8 mouse cellular contexts compared by ENCODE assay signal in genomic region chr9:57157499-57157898, GRCm38 (mm10). TPM values are rescaled to one million over a fixed set of nuclear protein-coding genes. Genes with fewer than 3 reads are reported as not detected.
DNase-seq lines count a peak whose midpoint lies in the region; ATAC-seq and TF ChIP-seq lines count a peak whose summit lies in the region.

No protein-coding gene starts in this region.

- no peak for ATAC-seq in lung, embryonic 15.5 days (ENCODE audit: borderline replicate concordance, extremely low read depth, low FRiP score, low TSS enrichment)
- no peak for ATAC-seq in intestine, embryonic 15.5 days

- no peaks in the 10 kb centered on the region for H3K36me3 ChIP-seq in lung, embryonic 15.5 days
- H3K36me3 ChIP-seq in embryonic facial prominence, embryonic 10.5 days (replicated peaks): peaks cover 19% of the 10 kb centered on the region
- no peaks in the 10 kb centered on the region for H3K36me3 ChIP-seq in intestine, embryonic 15.5 days

- H3K27me3 ChIP-seq in lung, embryonic 15.5 days: no peaks in the 10 kb centered on the region
- no peaks in the 10 kb centered on the region for H3K27me3 ChIP-seq in embryonic facial prominence, embryonic 10.5 days (replicated peaks; ENCODE audit: low read depth, poor library complexity, severe bottlenecking)
- no peaks in the 10 kb centered on the region for H3K27me3 ChIP-seq in intestine, embryonic 15.5 days (replicated peaks)

- H3K9ac ChIP-seq in lung, embryonic 15.5 days: peak overlapping the region; percentile 62
- H3K9ac ChIP-seq in intestine, embryonic 15.5 days: peak overlapping the region; percentile 68

- peak overlapping the region; percentile 77 for H3K4me3 ChIP-seq in lung, embryonic 15.5 days
- peak overlapping the region; percentile 73 for H3K4me3 ChIP-seq in embryonic facial prominence, embryonic 10.5 days
- peak overlapping the region; percentile 71 for H3K4me3 ChIP-seq in intestine, embryonic 15.5 days (replicated peaks)
- peak overlapping the region; percentile 73 for H3K4me3 ChIP-seq in olfactory bulb, adult 2 months (ENCODE audit: insufficient read depth, low read depth, low read length)

- H3K4me1 ChIP-seq in lung, embryonic 15.5 days: peaks cover 14% of the 10 kb centered on the region
- H3K4me1 ChIP-seq in embryonic facial prominence, embryonic 10.5 days: peaks cover 19% of the 10 kb centered on the region
- H3K4me1 ChIP-seq in intestine, embryonic 15.5 days (replicated peaks): peaks cover 10% of the 10 kb centered on the region
- peaks cover 20% of the 10 kb centered on the region for H3K4me1 ChIP-seq in olfactory bulb, adult 2 months (ENCODE audit: control insufficient read depth, insufficient read depth, low read length)

- H3K9me3 ChIP-seq in lung, embryonic 15.5 days: no peaks in the 10 kb centered on the region
- H3K9me3 ChIP-seq in embryonic facial prominence, embryonic 10.5 days: no peaks in the 10 kb centered on the region
- H3K9me3 ChIP-seq in intestine, embryonic 15.5 days: no peaks in the 10 kb centered on the region

- TF ChIP-seq CTCF in olfactory bulb, adult 2 months (IDR thresholded peaks at IDR 0.05; ENCODE audit: insufficient read depth, low read depth, low read length): no peak

- 27% methylated on average over 13 of the region's 13 CpGs for WGBS in lung, embryonic 15.5 days
- WGBS in embryonic facial prominence, embryonic 10.5 days: 36% methylated on average over 13 of the region's 13 CpGs
- 28% methylated on average over 13 of the region's 13 CpGs for WGBS in intestine, embryonic 15.5 days
- 20% methylated on average over 13 of the region's 13 CpGs for WGBS in olfactory bulb, adult 2 months

- no peak for DNase-seq in lung, postnatal 36 days
- DNase-seq in embryonic facial prominence, embryonic 10.5 days (ENCODE audit: low spot score): no peak
- no peak for DNase-seq in cerebellum, postnatal 25 days
- DNase-seq in adipocyte (ENCODE audit: low spot score): no peak
- DNase-seq in left cerebral cortex, adult 18-20 months (ENCODE audit: low spot score in 2 of 2): no peak

- TF ChIP-seq POLR2A in olfactory bulb, adult 2 months (IDR thresholded peaks at IDR 0.05; ENCODE audit: insufficient read depth, low read depth, low read length): no peak

- H3K27ac ChIP-seq in lung, embryonic 15.5 days: no peak overlapping the region
- peak overlapping the region; percentile 83 for H3K27ac ChIP-seq in embryonic facial prominence, embryonic 10.5 days (replicated peaks)
- H3K27ac ChIP-seq in intestine, embryonic 15.5 days: no peak overlapping the region
- 0 out of 2 replicates have a peak overlapping the region, but pooled peaks have one; percentile 4 for H3K27ac ChIP-seq in olfactory bulb, adult 2 months (ENCODE audit: insufficient read depth, low read depth, low read length)

- H3K4me2 ChIP-seq in lung, embryonic 15.5 days: peak overlapping the region; percentile 96
- peak overlapping the region; percentile 78 for H3K4me2 ChIP-seq in intestine, embryonic 15.5 days (replicated peaks)

RNA-seq across cellular contexts. Expression of gene Commd4, which starts 0.6 kb away (rescaled TPM):
- polyA plus RNA-seq in lung, embryonic 15.5 days (2015; fragmentation: Nextera tagmentation; extraction: Ambion mirVana): 87.1 and 98.9 TPM in 2 replicates
- polyA plus RNA-seq in embryonic facial prominence, embryonic 10.5 days (2016; fragmentation: Nextera tagmentation; extraction: Ambion mirVana): 99.9 and 105 TPM in 2 replicates
- 83.8 and 104 TPM in 2 replicates for polyA plus RNA-seq in intestine, embryonic 15.5 days (2015; fragmentation: Nextera tagmentation; extraction: Ambion mirVana)
- polyA plus RNA-seq in olfactory bulb, adult 2 months (2012; ENCODE audit: insufficient read depth, insufficient read length, low replicate concordance, missing spikeins): not detected in 2 replicates
- total RNA-seq in left cerebral cortex, adult 18-20 months (2021): 10 to 100 TPM; 80.9 to 92.2 TPM

RNA-seq across cellular contexts. Expression of gene Neil1, which starts 9.4 kb away (rescaled TPM):
- 7.8 and 10.0 TPM in 2 replicates for polyA plus RNA-seq in lung, embryonic 15.5 days (2015; fragmentation: Nextera tagmentation; extraction: Ambion mirVana)
- polyA plus RNA-seq in embryonic facial prominence, embryonic 10.5 days (2016; fragmentation: Nextera tagmentation; extraction: Ambion mirVana): 5.7 and 5.8 TPM in 2 replicates
- polyA plus RNA-seq in intestine, embryonic 15.5 days (2015; fragmentation: Nextera tagmentation; extraction: Ambion mirVana): 7.1 and 7.6 TPM in 2 replicates
- polyA plus RNA-seq in olfactory bulb, adult 2 months (2012; ENCODE audit: insufficient read depth, insufficient read length, low replicate concordance, missing spikeins): not detected in 2 replicates
- total RNA-seq in left cerebral cortex, adult 18-20 months (2021): 1 to 10 TPM; 8.5 TPM

RNA-seq across cellular contexts. Expression of gene Man2c1, which starts 27.0 kb away (rescaled TPM):
- 59.6 and 63.0 TPM in 2 replicates for polyA plus RNA-seq in lung, embryonic 15.5 days (2015; fragmentation: Nextera tagmentation; extraction: Ambion mirVana)
- polyA plus RNA-seq in embryonic facial prominence, embryonic 10.5 days (2016; fragmentation: Nextera tagmentation; extraction: Ambion mirVana): 62.1 and 67.9 TPM in 2 replicates
- 50.6 and 55.6 TPM in 2 replicates for polyA plus RNA-seq in intestine, embryonic 15.5 days (2015; fragmentation: Nextera tagmentation; extraction: Ambion mirVana)
- polyA plus RNA-seq in olfactory bulb, adult 2 months (2012; ENCODE audit: insufficient read depth, insufficient read length, low replicate concordance, missing spikeins): not detected in 2 replicates
- total RNA-seq in left cerebral cortex, adult 18-20 months (2021): 100 to 1,000 TPM; 127 to 138 TPM

Comparison
In these comparisons a context has a peak if more than half of its experiments do, and no peak if none do; other contexts are left out.
1. H3K27ac ChIP-seq: peak in embryonic facial prominence, embryonic 10.5 days (single experiment) and olfactory bulb, adult 2 months (single experiment); none in lung, embryonic 15.5 days (single experiment) and intestine, embryonic 15.5 days (single experiment).
2. RNA of gene Commd4, which starts 0.6 kb away (polyA plus RNA-seq): 99.9 to 105 TPM in embryonic facial prominence, embryonic 10.5 days, 87.1 to 98.9 TPM in lung, embryonic 15.5 days and 83.8 to 104 TPM in intestine, embryonic 15.5 days; not detected in olfactory bulb, adult 2 months; every median in the first group is over 10 times any median in the second.
3. RNA of gene Man2c1, which starts 27.0 kb away (polyA plus RNA-seq): 62.1 to 67.9 TPM in embryonic facial prominence, embryonic 10.5 days, 59.6 to 63.0 TPM in lung, embryonic 15.5 days and 50.6 to 55.6 TPM in intestine, embryonic 15.5 days; not detected in olfactory bulb, adult 2 months; every median in the first group is over 10 times any median in the second.
4. Peak in every context shown above with its lines, with median percentiles within 50 percentile points of each other: H3K4me3 ChIP-seq.